Mouse (Mus musculus): ENCODE results near the gene Lrrk1. TPM values are rescaled to one million over a fixed set of nuclear protein-coding genes. Genes with fewer than 3 reads are reported as not detected.

Gene Lrrk1
- total RNA-seq, 1 experiment = 7.4 TPM

DNA sequence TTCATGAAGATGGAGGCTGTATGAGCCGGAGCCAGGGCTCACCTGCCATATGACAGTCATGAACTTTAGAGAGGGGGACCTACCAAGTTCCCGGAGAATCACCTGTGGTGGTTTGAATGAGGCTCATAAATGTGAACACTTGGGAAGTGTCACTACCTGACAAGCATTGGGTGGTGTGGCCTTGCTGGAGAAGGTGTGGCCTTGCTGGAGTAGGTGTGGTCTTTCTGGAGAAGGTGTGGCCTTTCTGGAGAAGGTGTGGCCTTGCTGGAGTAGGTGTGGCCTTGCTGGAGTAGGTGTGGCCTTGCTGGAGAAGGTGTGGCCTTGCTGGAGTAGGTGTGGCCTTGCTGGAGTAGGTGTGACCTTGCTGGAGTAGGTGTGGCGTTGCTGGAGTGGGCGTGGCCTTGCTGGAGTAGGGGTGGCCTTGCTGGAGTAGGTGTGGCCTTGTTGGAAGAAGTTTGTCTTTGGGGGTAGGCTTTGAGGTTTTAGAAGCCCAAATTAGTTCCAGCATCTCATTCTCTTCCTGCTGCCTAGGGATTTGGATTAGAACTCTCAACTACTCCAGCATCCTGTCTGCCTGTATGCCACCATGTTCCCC, 54.1 kb downstream of the Lrrk1 start:
- Histone ChIP-seq H3K9ac (ENCODE audit: insufficient read depth, low read depth, low read length, poor library complexity, severe bottlenecking) (no peak overlapping the region), H3K27ac (ENCODE audit: insufficient read depth, low read depth, low read length, poor library complexity, severe bottlenecking) (no peak overlapping the region), H3K36me3 (ENCODE audit: control insufficient read depth, insufficient read depth, low read length, poor library complexity, severe bottlenecking) (no peaks in the 10 kb centered on the region), H3K4me1 (ENCODE audit: control insufficient read depth in 2 of 2, insufficient read depth in 2 of 2, low read length in 2 of 2, poor library complexity in 1 of 2) (no peaks in the 10 kb centered on the region), H3K4me3 (ENCODE audit: insufficient read depth in 1 of 2, low read depth in 1 of 2, low read length in 2 of 2, poor library complexity in 1 of 2, severe bottlenecking in 1 of 2) (no peak overlapping the region), H3K9me3 (ENCODE audit: control insufficient read depth, insufficient read depth, low read depth, low read length) (no peaks in the 10 kb centered on the region)
- TF ChIP-seq HCFC1 (IDR thresholded peaks at IDR 0.05; ENCODE audit: borderline replicate concordance, insufficient read depth, low read length) (no peak), ZC3H11A (IDR thresholded peaks at IDR 0.05; ENCODE audit: borderline replicate concordance, low read depth, low read length) (no peak), ZNF384 (IDR thresholded peaks at IDR 0.05; ENCODE audit: low read depth, low read length) (no peak), MAFK (IDR thresholded peaks at IDR 0.05; ENCODE audit: insufficient read depth, low read depth, low read length) (no peak), CHD2 (IDR thresholded peaks at IDR 0.05; ENCODE audit: low read depth, low read length) (no peak)
- DNase-seq (ENCODE audit: low read depth, low spot score) = peak; percentile 52
- in situ Hi-C loops (cut with MboI; ENCODE audit: low sequenced_read_pairs in 2 of 2, unreplicated experiment in 2 of 2) = no loop called here

DNA sequence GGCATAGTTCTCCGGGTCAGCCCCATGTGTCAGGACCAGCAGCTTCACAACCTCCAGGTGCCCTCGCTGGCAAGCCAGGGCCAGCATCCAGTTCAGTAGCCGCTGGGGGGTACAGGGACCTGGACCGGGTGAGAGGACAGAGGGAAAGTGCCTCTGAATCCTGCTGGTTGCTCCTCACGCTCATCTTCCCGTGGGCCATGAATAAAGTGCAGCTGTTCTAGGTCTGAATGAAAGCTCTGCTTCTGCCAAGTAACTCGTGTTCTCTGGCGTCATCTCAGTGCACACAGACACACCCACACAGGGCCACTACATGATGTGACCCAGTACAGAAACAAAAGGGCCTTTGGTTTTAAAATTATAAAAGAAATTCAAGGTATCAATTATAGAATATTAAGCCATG, 55.8 kb downstream of the Lrrk1 start:
- H3K4me1 ChIP-seq (ENCODE audit: control insufficient read depth in 2 of 2, insufficient read depth in 2 of 2, low read length in 2 of 2, poor library complexity in 1 of 2) = peaks cover 1 to 5% of the 10 kb centered on the region in 2 experiments; a peak in 2 of 4 replicates
- no peak for DNase-seq (ENCODE audit: low read depth, low spot score)
- in situ Hi-C loops (cut with MboI; ENCODE audit: low sequenced_read_pairs in 2 of 2, unreplicated experiment in 2 of 2) = no loop called here
- TF ChIP-seq CHD2 (IDR thresholded peaks at IDR 0.05; ENCODE audit: low read depth, low read length) (no peak), ZNF384 (IDR thresholded peaks at IDR 0.05; ENCODE audit: low read depth, low read length) (no peak), ZC3H11A (IDR thresholded peaks at IDR 0.05; ENCODE audit: borderline replicate concordance, low read depth, low read length) (no peak)
- H3K36me3 ChIP-seq (ENCODE audit: control insufficient read depth, insufficient read depth, low read length, poor library complexity, severe bottlenecking) = no peaks in the 10 kb centered on the region
- H3K27ac ChIP-seq (ENCODE audit: insufficient read depth, low read depth, low read length, poor library complexity, severe bottlenecking) = no peak overlapping the region
- H3K9me3 ChIP-seq (ENCODE audit: control insufficient read depth, insufficient read depth, low read depth, low read length) = no peaks in the 10 kb centered on the region
- H3K4me3 ChIP-seq (ENCODE audit: insufficient read depth in 1 of 2, low read depth in 1 of 2, low read length in 2 of 2, poor library complexity in 1 of 2, severe bottlenecking in 1 of 2) = no peak overlapping the region
- no peak overlapping the region for H3K9ac ChIP-seq (ENCODE audit: insufficient read depth, low read depth, low read length, poor library complexity, severe bottlenecking)

DNA sequence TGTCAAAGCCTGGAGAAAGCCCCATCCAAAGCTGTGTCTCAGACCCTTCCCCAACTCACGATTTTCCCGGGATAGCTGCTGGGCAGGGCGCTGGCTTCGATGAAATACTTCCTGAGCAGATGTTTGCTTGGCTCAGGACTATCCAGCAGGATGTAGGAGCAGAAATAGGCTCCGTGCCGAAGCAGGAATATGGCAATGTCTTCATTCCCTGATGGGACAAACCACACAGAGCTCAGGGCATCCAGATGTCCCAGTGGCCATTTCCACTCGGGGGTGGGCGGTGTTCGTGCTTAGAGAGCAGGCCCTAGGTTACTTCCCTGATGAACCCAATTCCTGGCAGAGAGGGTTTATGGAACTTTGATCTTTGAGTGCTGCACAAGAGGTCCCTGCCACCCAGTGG, 57.5 kb downstream of the Lrrk1 start:
- TF ChIP-seq CHD2 (IDR thresholded peaks at IDR 0.05; ENCODE audit: low read depth, low read length) = no peak
- TF ChIP-seq ZC3H11A (IDR thresholded peaks at IDR 0.05; ENCODE audit: borderline replicate concordance, low read depth, low read length) = no peak
- TF ChIP-seq HCFC1 (IDR thresholded peaks at IDR 0.05; ENCODE audit: borderline replicate concordance, insufficient read depth, low read length) = no peak
- TF ChIP-seq MAFK (IDR thresholded peaks at IDR 0.05; ENCODE audit: insufficient read depth, low read depth, low read length) = no peak
- TF ChIP-seq ZNF384 (IDR thresholded peaks at IDR 0.05; ENCODE audit: low read depth, low read length) = no peak
- Histone ChIP-seq H3K27ac (ENCODE audit: insufficient read depth, low read depth, low read length, poor library complexity, severe bottlenecking) (no peak overlapping the region), H3K4me1 (ENCODE audit: control insufficient read depth in 2 of 2, insufficient read depth in 2 of 2, low read length in 2 of 2, poor library complexity in 1 of 2) (peaks cover 4 to 5% of the 10 kb centered on the region in 2 experiments; a peak in 2 of 4 replicates), H3K9me3 (ENCODE audit: control insufficient read depth, insufficient read depth, low read depth, low read length) (no peaks in the 10 kb centered on the region), H3K36me3 (ENCODE audit: control insufficient read depth, insufficient read depth, low read length, poor library complexity, severe bottlenecking) (no peaks in the 10 kb centered on the region), H3K9ac (ENCODE audit: insufficient read depth, low read depth, low read length, poor library complexity, severe bottlenecking) (no peak overlapping the region), H3K4me3 (ENCODE audit: insufficient read depth in 1 of 2, low read depth in 1 of 2, low read length in 2 of 2, poor library complexity in 1 of 2, severe bottlenecking in 1 of 2) (no peak overlapping the region)
- DNase-seq (ENCODE audit: low read depth, low spot score) = no peak
- in situ Hi-C loops (cut with MboI; ENCODE audit: low sequenced_read_pairs in 2 of 2, unreplicated experiment in 2 of 2) = no loop called here

DNA sequence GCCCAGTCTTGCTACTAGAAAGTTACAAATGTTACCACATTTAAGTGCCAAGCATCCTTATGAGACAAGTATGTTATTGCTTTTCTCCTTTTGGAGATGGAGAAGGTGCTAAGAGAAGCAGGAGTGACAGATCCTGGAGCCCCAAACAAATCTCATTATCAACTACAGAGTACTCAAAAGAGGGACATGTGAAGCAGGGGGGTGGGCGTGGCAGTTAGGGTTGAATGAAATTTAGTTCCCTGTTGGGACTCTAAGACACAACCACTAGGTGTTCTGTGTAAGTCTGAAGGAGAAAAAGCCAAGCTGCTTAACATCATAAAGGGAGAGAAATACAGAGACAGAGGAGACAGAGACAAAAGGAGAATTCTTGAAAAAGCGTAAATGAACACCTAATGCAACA, 60.6 kb downstream of the Lrrk1 start:
- no peaks in the 10 kb centered on the region for H3K9me3 ChIP-seq (ENCODE audit: control insufficient read depth, insufficient read depth, low read depth, low read length)
- no peak overlapping the region for H3K9ac ChIP-seq (ENCODE audit: insufficient read depth, low read depth, low read length, poor library complexity, severe bottlenecking)
- in situ Hi-C loops (cut with MboI; ENCODE audit: low sequenced_read_pairs in 2 of 2, unreplicated experiment in 2 of 2) = no loop called here
- TF ChIP-seq ZC3H11A (IDR thresholded peaks at IDR 0.05; ENCODE audit: borderline replicate concordance, low read depth, low read length) (no peak), HCFC1 (IDR thresholded peaks at IDR 0.05; ENCODE audit: borderline replicate concordance, insufficient read depth, low read length) (no peak), ZNF384 (IDR thresholded peaks at IDR 0.05; ENCODE audit: low read depth, low read length) (no peak), CHD2 (IDR thresholded peaks at IDR 0.05; ENCODE audit: low read depth, low read length) (no peak), MAFK (IDR thresholded peaks at IDR 0.05; ENCODE audit: insufficient read depth, low read depth, low read length) (no peak)
- H3K36me3 ChIP-seq (ENCODE audit: control insufficient read depth, insufficient read depth, low read length, poor library complexity, severe bottlenecking) = no peaks in the 10 kb centered on the region
- H3K4me1 ChIP-seq (ENCODE audit: control insufficient read depth in 2 of 2, insufficient read depth in 2 of 2, low read length in 2 of 2, poor library complexity in 1 of 2) = peaks cover 4 to 5% of the 10 kb centered on the region in 2 experiments; a peak in 2 of 4 replicates
- no peak overlapping the region for H3K27ac ChIP-seq (ENCODE audit: insufficient read depth, low read depth, low read length, poor library complexity, severe bottlenecking)
- DNase-seq (ENCODE audit: low read depth, low spot score) = no peak
- no peak overlapping the region for H3K4me3 ChIP-seq (ENCODE audit: insufficient read depth in 1 of 2, low read depth in 1 of 2, low read length in 2 of 2, poor library complexity in 1 of 2, severe bottlenecking in 1 of 2)

All from ES-E14 (cell line).